Mouse (Mus musculus): Measurements from ENCODE around the gene Shb. TPM values are rescaled to one million over a fixed set of nuclear protein-coding genes. Genes with fewer than 3 reads are reported as not detected.
"Not testable (repeated sequence)": the region's sequence is repeated elsewhere in the genome, so short reads cannot be mapped to it uniquely, and the experiment has no call there.

The Shb gene
- total RNA-seq, 2 experiments from 2014 or later: 11.0 to 11.6 TPM

DNA sequence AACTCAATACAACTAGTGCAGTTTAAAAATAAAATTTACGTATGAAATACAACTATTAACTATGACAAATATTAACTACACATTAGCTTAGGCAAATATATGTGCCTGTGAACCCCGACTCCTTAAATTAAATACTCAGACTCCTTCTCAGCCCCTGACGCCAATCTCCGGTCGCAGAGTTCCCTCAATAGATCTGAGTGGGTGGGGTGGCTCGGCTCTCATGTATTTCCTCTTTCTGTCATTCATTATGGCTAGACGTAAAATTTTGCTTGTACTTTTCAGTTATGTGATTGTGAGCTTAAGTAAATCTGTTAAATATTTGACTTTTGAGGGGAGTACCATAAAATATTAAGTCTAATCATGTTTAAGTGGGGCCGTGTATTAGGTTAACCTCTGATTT lies 139.3 kb downstream of the Shb start:
- no peak for TF ChIP-seq CTCF (IDR thresholded peaks at IDR 0.05)
- H3K4me3 ChIP-seq: no peak overlapping the region
- no peak for DNase-seq (ENCODE audit: extremely low spot score in 1 of 2, low spot score in 2 of 2)
- intact Hi-C loops (cut with DNase I): no loop called here
- H3K27ac ChIP-seq: no peak overlapping the region

GRCm38 (mm10) chr4:45392572-45392971 lies 139.7 kb downstream of the Shb start:
- no peak overlapping the region for H3K4me3 ChIP-seq
- H3K27ac ChIP-seq: no peak overlapping the region
- no peak for TF ChIP-seq CTCF (IDR thresholded peaks at IDR 0.05)
- DNase-seq (ENCODE audit: extremely low spot score in 1 of 2, low spot score in 2 of 2): no peak
- intact Hi-C loops (cut with DNase I): no loop called here

DNA sequence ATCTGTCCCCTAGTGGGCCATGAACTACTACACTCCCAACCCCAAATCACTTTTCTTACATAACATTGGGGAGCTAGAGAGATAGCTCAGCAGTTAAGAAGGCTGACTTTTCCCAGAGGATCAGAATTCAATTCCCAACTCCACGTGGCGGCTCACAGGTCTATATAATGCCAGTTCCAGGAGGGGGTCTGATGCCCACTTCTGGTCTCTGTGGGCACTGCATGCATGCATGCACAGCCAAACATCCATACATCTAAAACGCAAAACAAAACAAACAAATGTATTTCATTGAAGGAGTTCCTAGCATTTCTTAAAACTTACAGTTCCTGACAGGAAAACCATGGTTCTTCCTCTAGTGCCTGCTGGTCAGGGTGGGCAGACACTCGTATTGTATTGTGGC lies 140.2 kb downstream of the Shb start:
- intact Hi-C loops (cut with DNase I): no loop called here
- no peak; the same call in 1 of the 2 replicates for TF ChIP-seq CTCF (IDR thresholded peaks at IDR 0.05)
- H3K27ac ChIP-seq: no peak overlapping the region
- H3K4me3 ChIP-seq: no peak overlapping the region
- DNase-seq (ENCODE audit: extremely low spot score in 1 of 2, low spot score in 2 of 2): no peak

DNA sequence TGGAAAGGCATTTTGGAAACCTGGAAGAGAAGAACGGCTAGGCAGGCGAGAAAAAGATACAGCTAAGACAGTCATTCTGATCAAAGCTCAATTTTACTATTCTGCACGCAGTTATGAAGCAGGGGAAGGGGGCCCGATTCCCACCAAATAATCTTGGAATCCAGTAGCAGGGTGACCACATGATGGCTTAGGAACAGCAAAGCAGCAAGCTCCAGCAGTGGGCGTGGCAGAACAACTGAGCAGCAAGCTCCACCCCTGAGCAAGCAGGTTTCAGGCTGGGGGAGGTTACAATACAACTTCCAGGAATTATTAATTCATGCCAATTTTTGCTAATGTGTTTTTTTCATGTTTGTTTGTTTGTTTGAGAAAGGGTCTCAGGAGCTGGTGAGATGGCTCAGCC lies 145.0 kb downstream of the Shb start:
- DNase-seq (ENCODE audit: extremely low spot score in 1 of 2, low spot score in 2 of 2); intact Hi-C loops (cut with DNase I); H3K4me3 ChIP-seq; H3K27ac ChIP-seq: not testable (repeated sequence)

GRCm38 (mm10) chr4:45382133-45382532 lies 150.1 kb downstream of the Shb start:
- H3K27ac ChIP-seq; intact Hi-C loops (cut with DNase I); H3K4me3 ChIP-seq; DNase-seq (ENCODE audit: extremely low spot score in 1 of 2, low spot score in 2 of 2): not testable (repeated sequence)

GRCm38 (mm10) chr4:45380903-45381580 lies 151.2 kb downstream of the Shb start:
- intact Hi-C loops (cut with DNase I); DNase-seq (ENCODE audit: extremely low spot score in 1 of 2, low spot score in 2 of 2); H3K27ac ChIP-seq; H3K4me3 ChIP-seq: not testable (repeated sequence)

DNA sequence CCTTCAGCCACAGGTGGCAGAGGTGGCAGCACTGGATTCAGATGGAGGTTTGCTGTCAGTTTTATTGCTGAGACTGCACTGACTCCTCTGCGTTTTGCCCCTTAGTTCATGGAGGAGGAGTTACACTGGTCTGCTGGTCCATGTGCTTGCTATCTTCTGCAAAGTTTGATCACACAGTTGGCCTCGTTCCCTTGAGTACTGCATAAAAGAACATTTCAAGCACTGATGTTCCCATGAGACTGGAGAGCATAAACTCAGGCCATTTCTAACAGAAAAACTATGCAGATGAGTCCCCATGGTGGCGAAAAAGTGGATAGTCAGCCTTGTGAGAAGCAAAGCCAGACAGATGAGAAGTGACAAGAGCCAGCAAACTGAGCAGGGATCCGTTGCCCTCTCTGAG lies 155.7 kb downstream of the Shb start:
- no peak overlapping the region for H3K27ac ChIP-seq
- no peak for DNase-seq (ENCODE audit: extremely low spot score in 1 of 2, low spot score in 2 of 2)
- TF ChIP-seq CTCF (IDR thresholded peaks at IDR 0.05): no peak
- no peak overlapping the region for H3K4me3 ChIP-seq
- intact Hi-C loops (cut with DNase I): no loop called here

GRCm38 (mm10) chr4:45374879-45375278 lies 157.4 kb downstream of the Shb start:
- Histone ChIP-seq H3K27ac (no peak overlapping the region), H3K4me3 (no peak overlapping the region)
- intact Hi-C loops (cut with DNase I): no loop called here
- no peak for TF ChIP-seq CTCF (IDR thresholded peaks at IDR 0.05)
- no peak for DNase-seq (ENCODE audit: extremely low spot score in 1 of 2, low spot score in 2 of 2)

Small RNA genes within 50 kb of the gene (microRNA-seq; reads per million reads assigned to microRNA genes)
- gene Gm22518: 0 reads per million in 2 experiments
- 0 reads per million in 2 experiments for gene Gm25692

Other genes starting within 250 kb of the Shb start
- 10 to 100 TPM; 15.2 to 15.4 TPM for gene Trmt10b, start 235.3 kb downstream of the Shb start, total RNA-seq (2021)
- 10 to 100 TPM; 19.8 to 21.2 TPM for gene Dcaf10, start 190.4 kb downstream of the Shb start, total RNA-seq (2021)
- gene Exosc3, start 189.7 kb downstream of the Shb start, total RNA-seq (2021): 10 to 100 TPM; 14.8 to 14.9 TPM
- gene Slc25a51, start 123.7 kb downstream of the Shb start, total RNA-seq (2021): 100 to 1,000 TPM; 115 to 122 TPM

Data from left cerebral cortex, adult 2 months (tissue).